Mouse (Mus musculus): Measurements from ENCODE around the gene Pdilt.

Pdilt gene

DNA sequence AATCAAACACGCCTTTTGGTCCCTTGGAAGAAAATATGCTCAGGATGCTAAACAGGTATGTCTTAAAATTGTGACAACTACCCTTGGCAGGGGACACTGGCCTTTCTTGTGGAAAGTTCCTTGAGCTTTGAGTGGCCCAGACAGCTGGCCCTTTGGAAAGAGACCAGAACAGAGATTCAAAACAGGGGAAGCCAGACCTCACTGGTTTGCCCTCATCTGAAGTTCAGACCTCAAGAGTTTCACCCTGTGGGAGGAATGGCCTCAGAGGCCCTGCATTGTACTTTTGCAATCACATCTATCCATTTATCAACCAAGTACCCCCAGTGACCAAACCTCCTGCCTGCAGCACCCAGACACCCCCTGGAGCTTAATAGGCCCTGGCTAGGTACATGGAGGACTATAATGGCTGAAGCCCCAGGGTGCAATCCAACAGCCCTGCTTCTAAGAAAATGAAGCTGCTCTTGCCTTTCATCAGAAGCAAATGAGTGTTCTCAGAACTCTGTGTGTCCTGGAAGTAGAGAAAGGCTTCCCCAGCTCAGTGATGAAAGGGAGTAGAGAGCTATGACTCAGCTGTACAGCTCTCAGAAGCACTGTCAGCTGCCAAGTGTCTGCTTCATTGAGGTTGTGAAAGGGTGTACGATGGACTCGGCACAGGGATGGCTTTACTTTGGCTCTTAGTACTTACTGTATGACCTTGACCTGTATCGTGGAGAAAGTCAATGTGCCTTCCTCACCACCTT, 33.1 kb downstream of the Pdilt start:
- DNase-seq = no peak

DNA sequence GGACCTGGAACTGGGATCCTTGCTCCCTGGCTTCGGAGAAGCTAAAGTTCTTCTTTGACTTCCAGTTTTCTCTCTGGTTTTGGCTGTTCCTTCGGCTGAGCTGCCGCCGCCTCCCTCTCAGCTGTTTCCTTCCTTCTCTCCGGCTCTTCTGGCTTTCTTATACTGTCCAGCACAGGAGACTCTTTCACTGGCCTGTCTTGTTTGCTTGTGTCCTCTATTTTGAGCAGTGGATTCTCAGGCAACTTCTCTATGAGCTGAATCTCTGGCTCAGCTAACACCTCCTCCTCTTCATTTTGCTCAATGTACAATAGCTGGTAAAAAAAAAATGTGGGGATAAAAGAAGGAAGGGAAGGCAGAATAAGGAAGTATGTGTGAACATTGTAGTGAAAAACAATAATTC, 36.6 kb downstream of the Pdilt start:
- no peak for DNase-seq

DNA sequence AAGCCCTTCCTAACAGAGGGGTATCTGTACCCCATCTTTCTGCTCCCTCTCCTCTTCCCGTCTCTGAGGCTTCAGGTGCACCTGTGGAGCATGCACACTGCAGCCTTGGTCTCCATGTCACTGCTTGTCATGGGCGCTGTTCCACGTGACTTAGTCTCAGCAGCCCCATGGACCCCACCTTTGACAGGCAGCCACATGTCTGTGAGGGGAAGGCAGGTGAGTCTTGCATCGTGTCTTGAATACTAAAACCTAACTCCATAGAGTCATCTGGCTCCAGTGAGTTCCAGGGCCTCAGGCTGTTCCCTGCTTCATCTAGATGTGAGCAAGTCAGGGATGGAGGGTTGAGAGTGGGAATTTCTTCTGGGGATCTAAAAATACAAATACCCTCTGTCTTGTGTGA, 39.1 kb downstream of the Pdilt start:
- DNase-seq = no peak

DNA sequence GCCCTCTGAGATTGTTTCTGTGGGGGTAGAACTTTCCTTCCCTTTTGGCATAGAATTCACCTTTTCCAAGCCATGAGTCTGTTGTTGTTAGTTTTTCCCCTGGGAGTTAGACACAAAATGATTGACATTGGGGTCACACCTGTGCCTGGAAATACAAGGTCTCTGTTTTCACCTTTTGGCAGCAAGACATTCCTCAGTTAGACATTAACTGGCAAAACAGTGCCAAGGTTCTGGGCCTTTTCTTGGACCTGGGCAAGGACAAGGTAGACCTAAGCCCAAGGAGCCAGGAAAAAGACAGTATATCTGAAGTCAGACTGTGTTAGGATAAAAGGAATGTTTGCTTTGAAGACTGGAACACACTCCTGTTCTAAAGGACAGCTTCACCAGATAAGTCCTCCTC, 44.0 kb downstream of the Pdilt start, which contains the start of gene Umod:
TSS of gene Umod (minus strand) at position 27 of the 400 bp plus-strand sequence.
- no peak for DNase-seq

DNA sequence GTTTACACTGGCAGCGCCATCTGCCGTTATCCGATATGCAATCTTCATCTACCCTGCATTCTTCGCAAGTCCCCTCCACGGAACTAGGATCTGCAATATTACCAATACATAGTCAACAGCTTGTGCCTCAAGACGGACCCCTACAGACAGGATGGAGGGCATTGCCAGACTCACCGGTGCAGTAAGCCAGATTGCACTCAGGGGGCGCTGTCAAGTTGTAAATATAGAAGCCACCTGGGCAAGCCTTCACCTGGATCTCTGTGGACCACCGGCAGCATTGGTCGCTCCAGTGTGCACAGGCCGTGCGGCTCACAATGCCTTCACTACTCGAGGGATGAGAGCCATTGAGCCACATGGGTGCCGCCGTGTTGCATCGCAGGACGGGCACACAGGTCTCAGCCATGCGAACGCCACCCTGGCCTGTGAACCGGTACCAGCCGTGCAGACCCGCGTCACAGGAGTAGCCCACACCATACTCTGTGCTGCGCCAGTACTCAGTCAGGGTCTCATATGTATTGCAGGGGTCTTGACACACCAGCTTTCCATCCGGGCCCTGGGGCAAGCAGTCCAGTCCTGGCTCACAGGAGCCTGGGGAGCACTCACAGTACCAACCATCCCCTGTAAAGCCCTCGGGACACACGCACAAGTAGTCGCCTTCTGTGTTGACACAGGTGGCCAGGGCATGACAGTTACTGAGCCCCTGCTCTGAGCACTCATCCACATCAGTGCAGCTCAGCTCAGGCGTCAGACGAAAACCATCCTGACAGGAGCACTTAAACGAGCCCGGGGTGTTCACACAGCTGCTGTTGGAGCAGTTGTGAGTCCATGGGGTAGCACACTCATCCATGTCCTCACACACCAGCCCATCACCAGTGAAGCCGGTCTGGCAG, 46.5 kb downstream of the Pdilt start:
- no peak for DNase-seq

DNA sequence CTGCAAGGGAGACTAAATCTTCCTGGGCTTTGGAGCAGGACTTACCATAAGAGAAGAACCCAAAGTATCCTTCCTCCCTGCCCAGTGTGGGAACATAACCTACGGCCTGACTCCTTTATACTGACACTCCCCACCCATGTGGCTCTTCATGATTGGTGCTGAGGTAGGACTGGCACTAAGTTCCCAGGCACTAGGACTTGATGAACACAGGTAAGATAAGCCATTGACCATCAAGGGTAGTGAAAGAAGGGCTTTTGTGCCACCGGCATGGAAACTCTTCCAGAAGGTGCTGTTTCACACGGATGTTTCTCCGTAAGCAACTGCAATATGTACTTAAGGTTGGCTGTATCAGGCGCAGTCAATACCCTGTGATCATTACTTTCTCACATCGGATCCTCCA, 64.1 kb downstream of the Pdilt start, which contains the start of gene Gp2:
TSS of gene Gp2 (minus strand) at position 101 of the 400 bp plus-strand sequence.
- DNase-seq = no peak

DNA sequence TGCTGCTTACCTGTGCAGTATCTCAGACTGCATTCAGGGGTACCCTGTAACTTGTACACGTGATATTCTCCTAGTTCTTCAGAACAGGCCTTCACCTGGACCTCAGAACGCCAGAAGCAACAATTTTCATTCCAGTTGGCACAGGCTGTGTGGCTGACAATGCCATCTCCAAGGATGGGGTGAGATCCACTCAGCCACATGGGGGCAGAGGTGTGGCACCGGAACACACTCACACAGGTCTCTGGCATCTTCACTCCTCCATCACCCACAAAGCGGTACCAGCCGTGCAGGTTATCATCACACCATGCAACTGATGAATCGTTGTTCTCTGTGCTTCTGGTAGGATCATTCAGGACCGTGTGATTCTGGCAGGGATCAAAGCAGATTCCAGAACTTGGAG, 69.1 kb downstream of the Pdilt start:
- DNase-seq = no peak

DNA sequence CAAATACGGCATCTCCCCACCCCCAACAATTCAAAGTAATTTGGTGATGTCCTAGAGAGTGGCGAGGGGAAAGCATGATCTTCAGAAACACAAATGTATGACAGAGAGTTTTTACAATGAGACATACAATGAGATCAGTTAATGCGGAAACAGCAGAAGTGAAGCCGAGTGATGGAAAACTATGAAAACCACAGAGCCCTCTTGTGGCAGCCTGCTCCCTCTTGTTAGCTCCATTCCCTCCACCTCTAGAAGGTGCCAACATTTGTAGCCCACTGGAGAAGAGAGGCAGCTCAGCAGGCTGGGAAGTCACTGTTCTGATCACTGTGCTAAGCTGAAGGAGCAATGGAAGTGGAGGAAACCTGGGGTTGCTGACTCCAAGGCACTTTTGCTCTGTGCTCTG, 79.4 kb downstream of the Pdilt start:
- no peak for DNase-seq

DNA sequence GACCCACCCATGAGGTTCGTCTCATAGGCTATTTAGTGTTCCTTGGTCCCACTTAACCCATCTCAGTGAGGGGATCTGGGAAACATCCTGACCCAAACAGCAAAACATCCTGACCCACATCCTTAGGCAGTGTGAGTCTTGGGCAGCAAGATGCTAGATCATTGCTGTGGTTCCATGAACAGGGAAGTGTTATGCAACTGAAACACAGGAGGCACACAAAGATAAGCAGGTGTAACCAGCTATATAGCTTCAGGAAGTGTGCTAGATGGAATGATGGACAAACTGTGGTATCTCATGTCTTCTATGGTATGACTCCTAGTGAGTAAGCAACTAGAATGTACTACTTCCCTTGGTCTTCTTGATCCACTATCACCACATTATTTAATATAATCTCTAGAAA, 81.4 kb downstream of the Pdilt start:
- DNase-seq = no peak
